Mouse (Mus musculus) embryo, embryonic 9.5 days (tissue): ENCODE data around the gene Cdc40.
"Not testable (repeated sequence)": the region's sequence is repeated elsewhere in the genome, so short reads cannot be mapped to it uniquely, and the experiment has no call there.

Source experiments
- DNase-seq: peaks from one replicate; pipeline ENCODE4 v3.0.0-alpha.2; 2017; ENCODE audit errors: extremely low spot score

Cdc40 gene

DNA sequence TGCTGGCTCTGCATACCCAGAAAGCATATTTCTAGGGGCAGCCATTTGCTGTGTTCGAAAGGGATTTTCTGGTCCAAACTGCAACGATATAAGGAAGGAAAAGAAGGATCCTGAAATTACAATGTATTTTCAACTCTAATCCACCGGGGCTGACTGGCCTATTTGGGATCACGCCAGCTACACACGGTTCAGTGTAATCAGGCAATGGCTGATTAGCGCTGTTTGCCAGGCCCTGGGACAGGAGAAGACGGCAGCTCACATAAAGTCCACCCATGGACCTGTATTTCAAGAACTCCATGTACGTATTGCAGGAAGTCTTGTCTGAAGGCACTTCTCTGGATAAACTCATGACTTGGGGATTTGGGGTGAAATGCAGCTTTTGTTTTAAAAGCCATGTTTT is 25.5 kb downstream of the Cdc40 start:
- no peak for DNase-seq

- no peak for DNase-seq
These were observed 26.4 kb downstream of the Cdc40 start for GRCm38 (mm10) chr10:40856703-40857102.

- DNase-seq, result no peak
These were observed 27.5 kb downstream of the Cdc40 start for GRCm38 (mm10) chr10:40855616-40856015.

DNA sequence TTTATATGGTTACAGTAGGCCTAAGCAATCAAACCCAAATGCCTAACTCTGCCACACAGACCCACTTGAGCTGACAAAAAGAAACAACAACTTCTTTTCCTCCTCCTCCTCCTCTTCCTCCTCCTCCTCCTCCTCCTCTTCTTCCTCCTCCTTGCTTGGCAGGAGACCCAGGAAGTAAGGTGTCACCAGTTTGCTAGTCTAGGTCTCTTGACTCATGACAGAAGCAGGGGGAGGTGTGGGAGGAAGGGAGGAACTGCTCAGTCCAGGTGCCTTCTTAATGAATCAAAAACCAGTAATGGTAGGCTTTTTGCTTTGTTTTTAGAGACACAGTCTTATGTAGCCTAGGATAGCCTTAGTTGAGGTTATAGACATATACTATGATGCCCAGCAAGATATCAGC is 32.0 kb downstream of the Cdc40 start:
- DNase-seq, result no peak

- DNase-seq, result no peak
These were observed 32.5 kb downstream of the Cdc40 start for GRCm38 (mm10) chr10:40850644-40851043.

- DNase-seq, result no peak
These were observed 35.8 kb downstream of the Cdc40 start for GRCm38 (mm10) chr10:40847176-40847874.

GRCm38 (mm10) chr10:40845626-40846025 is 37.5 kb downstream of the Cdc40 start:
- no peak for DNase-seq

- no peak for DNase-seq
These were observed 38.6 kb downstream of the Cdc40 start for GRCm38 (mm10) chr10:40844546-40844945.

- DNase-seq, result no peak
These were observed 39.3 kb downstream of the Cdc40 start for GRCm38 (mm10) chr10:40843841-40844240.

DNA sequence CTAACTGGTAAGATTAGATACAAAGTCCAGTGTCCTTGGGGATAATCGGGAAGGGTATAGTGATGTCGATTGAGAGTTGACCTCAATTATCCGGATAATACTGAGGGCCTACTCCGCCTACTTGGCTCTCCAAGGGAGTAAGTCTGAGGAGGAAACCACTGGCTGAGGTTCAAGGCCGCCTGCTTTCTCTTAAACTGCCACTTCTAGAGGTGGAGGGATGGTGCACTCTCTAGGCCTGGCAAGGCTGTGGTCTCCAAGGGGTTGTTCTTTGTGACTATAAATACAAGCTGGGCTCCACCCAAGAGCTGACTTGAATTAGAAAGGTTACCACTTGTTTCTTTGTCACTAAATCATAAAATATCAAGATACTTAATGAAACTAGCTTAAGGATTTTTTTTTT is 43.0 kb downstream of the Cdc40 start:
- no peak for DNase-seq

- no peak for DNase-seq
These were observed 51.8 kb downstream of the Cdc40 start for GRCm38 (mm10) chr10:40831267-40831666.

- no peak for DNase-seq
These were observed 52.8 kb downstream of the Cdc40 start for GRCm38 (mm10) chr10:40830312-40830711.

GRCm38 (mm10) chr10:40827706-40828105 is 55.4 kb downstream of the Cdc40 start:
- no peak for DNase-seq

- DNase-seq, result no peak
These were observed 57.2 kb downstream of the Cdc40 start for GRCm38 (mm10) chr10:40825952-40826351.

DNA sequence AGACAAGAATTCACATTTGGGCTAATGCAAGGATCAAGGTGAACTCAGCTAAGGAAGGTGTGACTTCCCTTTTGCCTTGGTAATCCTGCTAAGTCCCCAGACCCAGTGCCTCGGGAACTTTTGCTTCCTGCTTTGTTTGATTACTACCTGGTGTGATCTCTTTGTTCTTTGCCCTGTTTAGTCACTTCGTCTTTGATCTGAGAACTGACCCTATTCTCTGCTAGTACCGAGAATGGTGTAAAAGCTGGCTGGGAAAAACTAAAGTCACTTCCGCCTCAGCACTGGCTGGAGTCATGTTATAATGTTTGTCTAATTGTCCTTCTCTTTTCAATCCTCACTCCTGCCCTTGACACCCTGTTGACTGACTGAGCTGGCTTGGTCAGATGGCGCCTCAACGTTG is 66.6 kb downstream of the Cdc40 start:
- DNase-seq, result no peak

- DNase-seq, result no peak
These were observed 69.5 kb downstream of the Cdc40 start for GRCm38 (mm10) chr10:40813627-40814026.

DNA sequence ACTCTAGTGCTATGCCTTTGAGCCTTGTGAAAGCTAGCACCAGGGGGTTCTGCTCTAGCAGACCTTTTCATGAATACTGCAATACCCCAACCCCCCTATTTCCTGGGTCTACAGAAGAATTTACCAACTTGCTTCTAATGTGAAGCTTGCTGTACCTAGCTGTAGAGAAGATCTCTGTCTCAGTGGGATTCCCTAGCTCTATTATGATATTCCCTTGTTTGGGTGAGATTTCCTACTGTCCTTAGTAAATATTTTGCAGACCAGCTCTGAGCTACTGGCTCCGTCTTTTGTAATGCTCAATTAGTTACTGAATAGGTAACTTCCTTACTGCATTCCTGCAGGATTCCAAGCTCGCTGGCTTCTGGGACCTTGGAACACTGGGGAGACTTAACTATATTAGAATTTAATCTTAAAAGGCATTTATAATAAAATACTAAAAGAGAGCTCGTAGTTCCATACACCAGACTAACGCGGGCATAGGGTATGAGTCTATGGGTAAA is 73.7 kb downstream of the Cdc40 start:
- not testable (repeated sequence) for DNase-seq

DNA sequence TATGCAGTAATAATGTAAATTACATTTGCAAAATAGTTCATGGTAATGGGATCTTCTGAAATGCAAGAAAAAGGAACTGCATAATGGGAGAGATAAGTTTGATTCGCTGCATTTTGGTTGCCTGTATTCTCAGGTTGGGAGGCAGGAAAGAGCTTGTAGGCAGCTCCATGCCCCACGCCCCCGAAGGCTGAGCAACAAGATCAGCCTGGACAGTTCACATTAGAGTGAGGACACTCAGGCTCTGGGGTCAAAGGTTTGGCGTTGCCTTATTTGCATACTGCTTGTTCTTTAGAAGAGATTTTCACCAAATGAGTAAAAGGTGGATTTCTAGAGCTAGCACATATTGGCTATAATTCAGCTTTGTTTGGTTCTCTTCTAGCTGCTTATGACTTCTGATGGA is 76.9 kb downstream of the Cdc40 start:
- no peak for DNase-seq

- DNase-seq, result no peak
These were observed 77.9 kb downstream of the Cdc40 start for GRCm38 (mm10) chr10:40805221-40805620.

- DNase-seq, result no peak
These were observed 91.0 kb downstream of the Cdc40 start for GRCm38 (mm10) chr10:40792115-40792514.

DNA sequence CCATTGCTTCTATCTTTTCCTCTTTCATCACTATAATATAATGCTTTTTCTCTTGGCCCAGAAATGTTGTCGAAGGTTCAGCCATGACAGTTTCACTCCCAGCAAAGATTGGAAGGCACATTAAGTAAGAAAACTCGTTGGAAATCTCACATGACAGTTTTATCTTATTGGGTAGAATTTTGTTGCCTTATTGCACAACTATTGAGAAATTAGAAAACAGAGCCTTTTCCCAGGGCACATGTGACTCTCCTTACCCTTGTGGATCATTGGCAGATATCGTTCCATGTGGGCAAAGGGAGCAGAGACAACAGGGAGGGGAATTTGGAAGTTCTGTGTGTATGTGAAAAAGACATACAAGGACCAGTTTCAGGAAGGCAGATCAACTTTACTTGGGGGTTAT is 92.7 kb downstream of the Cdc40 start:
- DNase-seq, result no peak
